Mouse (Mus musculus) adrenal gland (tissue): ENCODE results near the gene Agpat2.

Experiments
- intact Hi-C: fragments of 180-260 bp; cut with DNase I; formaldehyde crosslinking; loops from one replicate; pipeline ENCODE4 v1.15.1; 2025
- microRNA-seq, 2 experiments: library from miRNA; unstranded; fragments of <30 nt; microRNA quantifications; one replicate each; pipeline ENCODE4; 2019

The Agpat2 gene

DNA sequence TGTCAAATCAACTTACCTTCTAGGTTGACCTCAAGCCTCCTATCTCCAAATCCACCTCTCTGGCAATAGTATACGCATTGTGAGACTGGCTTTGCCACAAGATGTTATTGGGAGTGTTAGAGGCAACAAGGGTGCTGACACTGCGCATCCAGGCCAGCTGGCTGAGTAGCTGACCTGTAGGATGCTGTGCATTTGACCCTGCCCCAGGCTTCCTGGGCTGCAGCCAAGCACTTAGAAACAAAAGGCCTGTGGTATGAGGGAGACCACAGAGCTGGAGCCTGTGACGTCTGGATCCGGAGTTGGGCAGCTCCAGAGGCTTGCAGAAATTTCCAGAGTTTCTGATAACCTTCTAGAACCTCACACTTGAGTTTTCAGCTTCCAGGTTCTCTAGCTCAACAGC is 61.1 kb downstream of the Agpat2 start:
- intact Hi-C loops: no loop called here

Small RNA genes lying within 50 kb of the gene (microRNA-seq; reads per million reads assigned to microRNA genes)
- gene Mir126a (1.4 to 2.1 reads per million in 2 experiments), gene Mir126b (0 reads per million in 2 experiments)
